Comparison of ENCODE assay signal across 8 mouse cellular contexts in genomic region chr8:117157769-117158091, GRCm38 (mm10). TPM values are rescaled to one million over a fixed set of nuclear protein-coding genes. Genes with fewer than 3 reads are reported as not detected.
DNase-seq lines count a peak whose midpoint lies in the region; ATAC-seq and TF ChIP-seq lines count a peak whose summit lies in the region.

No protein-coding gene starts in this region.

- H3K9me3 ChIP-seq in heart, embryonic 15.5 days (replicated peaks): no peaks in the 10 kb centered on the region
- no peaks in the 10 kb centered on the region for H3K9me3 ChIP-seq in liver, embryonic 14.5 days (ENCODE audit: control insufficient read depth, low read length)
- H3K9me3 ChIP-seq in neural tube, embryonic 11.5 days (ENCODE audit: control insufficient read depth, low read length): no peaks in the 10 kb centered on the region
- no peaks in the 10 kb centered on the region for H3K9me3 ChIP-seq in stomach, postnatal 0 days (ENCODE audit: control insufficient read depth, low read length)

- peak; percentile 24; the same call in 1 of the 2 replicates for TF ChIP-seq EP300 in liver, embryonic 14.5 days (IDR thresholded peaks at IDR 0.05; ENCODE audit: low read depth)
- TF ChIP-seq EP300 in stomach, postnatal 0 days (optimal IDR thresholded peaks at IDR 0.05): peak; percentile 38

- peak overlapping the region; percentile 74 for H3K27ac ChIP-seq in heart, embryonic 15.5 days
- peak overlapping the region; percentile 66 for H3K27ac ChIP-seq in liver, embryonic 14.5 days
- peak overlapping the region; percentile 72 for H3K27ac ChIP-seq in neural tube, embryonic 11.5 days (ENCODE audit: low read depth, low read length)
- peak overlapping the region; percentile 95 for H3K27ac ChIP-seq in stomach, postnatal 0 days (replicated peaks)

- H3K27me3 ChIP-seq in heart, embryonic 15.5 days: no peaks in the 10 kb centered on the region
- H3K27me3 ChIP-seq in liver, embryonic 14.5 days (ENCODE audit: control insufficient read depth, insufficient read depth, low read length): no peaks in the 10 kb centered on the region
- H3K27me3 ChIP-seq in neural tube, embryonic 11.5 days (ENCODE audit: control insufficient read depth, insufficient read depth, low read length): no peaks in the 10 kb centered on the region
- H3K27me3 ChIP-seq in stomach, postnatal 0 days (ENCODE audit: control insufficient read depth, insufficient read depth, low read length): no peaks in the 10 kb centered on the region

- H3K4me1 ChIP-seq in heart, embryonic 15.5 days (replicated peaks): peaks cover 19% of the 10 kb centered on the region
- peaks cover 9 to 21% of the 10 kb centered on the region in 2 experiments for H3K4me1 ChIP-seq in liver, embryonic 14.5 days (replicated peaks; ENCODE audit: control insufficient read depth in 2 of 2, insufficient read depth in 2 of 2, low read length in 1 of 2)
- H3K4me1 ChIP-seq in neural tube, embryonic 11.5 days (ENCODE audit: control insufficient read depth, insufficient read depth, low read length): peaks cover 7% of the 10 kb centered on the region
- peaks cover 4% of the 10 kb centered on the region; the same call in 1 of the 2 replicates for H3K4me1 ChIP-seq in stomach, postnatal 0 days (replicated peaks; ENCODE audit: control insufficient read depth, insufficient read depth)

- no peak for TF ChIP-seq CTCF in liver, embryonic 14.5 days (IDR thresholded peaks at IDR 0.05; ENCODE audit: low read depth)
- TF ChIP-seq CTCF in stomach, postnatal 0 days (IDR thresholded peaks at IDR 0.05; ENCODE audit: low read depth): no peak

- no peaks in the 10 kb centered on the region for H3K36me3 ChIP-seq in heart, embryonic 15.5 days
- H3K36me3 ChIP-seq in liver, embryonic 14.5 days (replicated peaks; ENCODE audit: control insufficient read depth, insufficient read depth, low read depth): no peaks in the 10 kb centered on the region
- H3K36me3 ChIP-seq in neural tube, embryonic 11.5 days (ENCODE audit: control insufficient read depth, insufficient read depth, low read length): no peaks in the 10 kb centered on the region
- no peaks in the 10 kb centered on the region for H3K36me3 ChIP-seq in stomach, postnatal 0 days (ENCODE audit: control insufficient read depth, insufficient read depth, low read length)

- WGBS in heart, embryonic 15.5 days: 0% methylated on average over 45 of the region's 45 CpGs
- under 1% methylated on average over 45 of the region's 45 CpGs for WGBS in liver, embryonic 14.5 days (ENCODE audit: insufficient replicate concordance)
- under 1% methylated on average over 28 of the region's 45 CpGs for WGBS in neural tube, embryonic 11.5 days
- WGBS in stomach, postnatal 0 days: 0% methylated on average over 41 of the region's 45 CpGs

- peak overlapping the region; percentile 88 for H3K4me3 ChIP-seq in heart, embryonic 15.5 days
- peak overlapping the region; percentile 80 to 91 for H3K4me3 ChIP-seq in liver, embryonic 14.5 days (ENCODE audit: insufficient read depth in 1 of 2, low read depth in 2 of 2, low read length in 2 of 2)
- peak overlapping the region; percentile 91 for H3K4me3 ChIP-seq in neural tube, embryonic 11.5 days (ENCODE audit: low read depth, low read length)
- H3K4me3 ChIP-seq in stomach, postnatal 0 days (ENCODE audit: low read depth, low read length): peak overlapping the region; percentile 96

- ATAC-seq in CD4-positive, CD25-positive, alpha-beta regulatory T cell, adult 4 months: peak; percentile 89
- ATAC-seq in heart, embryonic 15.5 days (replicated peaks; ENCODE audit: insufficient number of reproducible peaks, insufficient read depth, low FRiP score, low read depth): peak; percentile 92
- peak; percentile 90 for ATAC-seq in liver, embryonic 14.5 days (ENCODE audit: insufficient read depth)
- peak; percentile 91 for ATAC-seq in neural tube, embryonic 11.5 days (ENCODE audit: insufficient read depth, low FRiP score, low TSS enrichment)
- ATAC-seq in stomach, postnatal 0 days (ENCODE audit: low FRiP score, low TSS enrichment): peak; percentile 95

- peak; percentile 92 for DNase-seq in c-Kit-negative CD71-positive TER-119-positive erythroid progenitor cells, embryonic 14.5 days (ENCODE audit: low read depth, low spot score)
- DNase-seq in fibroblast of lung, adult 2 months (ENCODE audit: low read depth): peak; percentile 85
- peak; percentile 98 for DNase-seq in kidney, postnatal 25 days
- DNase-seq in liver, embryonic 14.5 days (ENCODE audit: low read depth in 3 of 3, low spot score in 3 of 3): peak; percentile 85 to 92 (median 88)
- DNase-seq in neural tube, embryonic 11.5 days (ENCODE audit: low spot score): peak; percentile 99
- peak; percentile 97 for DNase-seq in stomach, postnatal 0 days (ENCODE audit: low spot score)

- peak overlapping the region; percentile 91 for H3K4me2 ChIP-seq in heart, embryonic 15.5 days
- H3K4me2 ChIP-seq in liver, embryonic 14.5 days (ENCODE audit: low read depth): peak overlapping the region; percentile 99
- peak overlapping the region; percentile 89 for H3K4me2 ChIP-seq in neural tube, embryonic 11.5 days (ENCODE audit: low read depth)
- peak overlapping the region; percentile 81 for H3K4me2 ChIP-seq in stomach, postnatal 0 days (replicated peaks; ENCODE audit: low read depth)

- H3K9ac ChIP-seq in heart, embryonic 15.5 days: peak overlapping the region; percentile 89
- H3K9ac ChIP-seq in liver, embryonic 14.5 days (replicated peaks): peak overlapping the region; percentile 86
- peak overlapping the region; percentile 92 for H3K9ac ChIP-seq in neural tube, embryonic 11.5 days (ENCODE audit: low read length)
- H3K9ac ChIP-seq in stomach, postnatal 0 days (ENCODE audit: low read length): peak overlapping the region; percentile 95

RNA-seq across cellular contexts. Expression of gene Gan, which starts 0.2 kb away (rescaled TPM):
- polyA plus RNA-seq in CD4-positive, CD25-positive, alpha-beta regulatory T cell, adult 4 months (2017; shearing (Covaris generic)): 1 to 10 TPM; 2.0 to 2.1 TPM
- 1.1 TPM in 2 replicates for polyA plus RNA-seq in heart, embryonic 15.5 days (2015; fragmentation: Nextera tagmentation; extraction: Ambion mirVana)
- 1.4 and 1.6 TPM in 2 replicates for polyA plus RNA-seq in liver, embryonic 14.5 days (2012; rRNA removed)
- 0.62 and 0.77 TPM in 2 replicates for polyA plus RNA-seq in liver, embryonic 14.5 days (2014; fragmentation: Nextera tagmentation; extraction: Ambion mirVana)
- 2.3 and 2.6 TPM in 2 replicates for polyA plus RNA-seq in neural tube, embryonic 11.5 days (2014; fragmentation: Nextera tagmentation; extraction: Ambion mirVana)
- polyA plus RNA-seq in stomach, postnatal 0 days (2015; fragmentation: Nextera tagmentation; extraction: Ambion mirVana): 1.5 and 2.4 TPM in 2 replicates

Comparison
In these comparisons a context has a peak if more than half of its experiments do, and no peak if none do; other contexts are left out.
1. Peak in every context shown above with its lines: DNase-seq, ATAC-seq, H3K4me3 ChIP-seq and H3K27ac ChIP-seq.